Mouse (Mus musculus): ENCODE measurements at regions not wholly inside any gene's neighbourhood (a gene's known extent, or its start where the extent isn't known, plus 50 kb on each side); places are given as distances from the start of the nearest gene placed in this dataset.

DNA sequence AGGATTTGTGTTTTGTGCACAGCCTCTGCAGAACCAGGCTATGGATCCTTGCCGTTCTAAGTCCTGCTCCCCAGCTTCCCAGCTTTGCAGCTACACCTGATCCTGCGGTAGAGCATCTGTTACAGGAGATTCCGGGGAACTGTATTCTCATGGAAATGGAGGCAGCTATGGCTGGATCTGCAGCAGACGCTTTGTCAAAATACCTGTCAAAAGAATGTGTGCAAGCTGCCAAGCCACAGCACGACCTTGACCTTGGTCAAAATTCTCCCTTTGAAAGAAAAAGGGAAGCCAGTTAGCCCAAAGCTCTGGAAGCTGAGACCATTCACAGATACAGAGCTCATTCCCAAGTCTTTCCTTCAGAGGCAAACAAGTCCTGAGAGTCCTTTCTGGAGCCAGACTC lies 255.3 kb downstream of the Med13l start:
- no peak for DNase-seq (ENCODE audit: low spot score)
- Histone ChIP-seq H3K27ac (no peak overlapping the region), H3K4me3 (no peak overlapping the region), H3K27me3 (ENCODE audit: insufficient read depth, poor library complexity, severe bottlenecking) (0 out of 2 replicates have a peak, but pooled peaks cover 4% of the 10 kb centered on the region), H3K4me1 (peaks cover 26% of the 10 kb centered on the region), H3K36me3 (no peaks in the 10 kb centered on the region), H3K9me3 (no peaks in the 10 kb centered on the region)
- 68% methylated on average over 5 of the region's 5 CpGs for WGBS

DNA sequence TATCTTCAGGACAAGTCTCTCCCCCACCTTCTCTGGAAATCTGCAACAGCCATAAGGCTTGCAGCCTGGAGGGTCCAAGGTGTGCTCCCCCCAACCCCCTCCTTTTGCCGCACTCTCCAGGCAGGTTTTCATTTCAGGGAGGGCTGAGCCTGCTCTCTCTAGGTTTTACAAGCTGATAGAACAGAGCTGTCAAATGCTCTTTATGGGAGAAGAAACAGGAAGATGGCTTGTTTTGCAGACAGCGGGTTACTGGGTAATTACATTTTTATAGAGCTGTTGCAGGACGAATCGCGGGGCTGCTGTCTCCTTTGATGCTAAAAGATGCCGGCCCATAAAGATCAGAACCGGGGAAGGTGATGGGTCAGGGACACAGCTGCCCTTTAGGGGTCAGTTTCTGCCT lies 257.8 kb downstream of the Med13l start:
- Histone ChIP-seq H3K27ac (no peak overlapping the region), H3K4me1 (peaks cover 13% of the 10 kb centered on the region), H3K4me3 (no peak overlapping the region), H3K27me3 (ENCODE audit: insufficient read depth, poor library complexity, severe bottlenecking) (peaks cover 6% of the 10 kb centered on the region; the same call in 1 of the 2 replicates), H3K9me3 (peaks cover 6% of the 10 kb centered on the region; the same call in 1 of the 2 replicates), H3K36me3 (no peaks in the 10 kb centered on the region)
- 84% methylated on average over 7 of the region's 7 CpGs for WGBS
- DNase-seq (ENCODE audit: low spot score), result no peak

DNA sequence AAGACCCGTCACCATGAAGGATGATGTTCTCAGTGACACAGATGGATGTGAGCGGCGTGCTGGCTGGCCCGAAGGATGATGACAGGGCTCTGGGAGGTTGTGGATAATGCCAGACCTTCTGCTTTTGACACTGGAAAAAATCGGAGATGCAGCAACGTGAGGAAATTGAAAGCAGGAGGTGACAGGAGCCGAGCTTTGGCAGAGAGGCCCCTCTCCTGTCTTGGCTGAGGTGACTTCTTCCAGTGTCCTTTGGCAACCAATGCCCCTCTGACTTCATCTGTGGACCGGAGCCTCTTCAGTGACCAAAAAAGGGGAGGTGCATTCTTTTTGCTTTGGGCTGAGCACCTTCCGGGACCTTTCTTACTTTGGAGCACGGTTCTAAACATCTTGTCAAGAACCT lies 264.3 kb downstream of the Med13l start:
- H3K27ac ChIP-seq, result no peak overlapping the region
- H3K4me3 ChIP-seq, result no peak overlapping the region
- no peak for DNase-seq (ENCODE audit: low spot score)
- peaks cover 6% of the 10 kb centered on the region; the same call in 1 of the 2 replicates for H3K9me3 ChIP-seq
- H3K4me1 ChIP-seq, result 0 out of 2 replicates have a peak, but pooled peaks cover 3% of the 10 kb centered on the region
- WGBS, result 82% methylated on average over 10 of the region's 10 CpGs
- H3K36me3 ChIP-seq, result no peaks in the 10 kb centered on the region
- H3K27me3 ChIP-seq (ENCODE audit: insufficient read depth, poor library complexity, severe bottlenecking), result peaks cover 6% of the 10 kb centered on the region; the same call in 1 of the 2 replicates

DNA sequence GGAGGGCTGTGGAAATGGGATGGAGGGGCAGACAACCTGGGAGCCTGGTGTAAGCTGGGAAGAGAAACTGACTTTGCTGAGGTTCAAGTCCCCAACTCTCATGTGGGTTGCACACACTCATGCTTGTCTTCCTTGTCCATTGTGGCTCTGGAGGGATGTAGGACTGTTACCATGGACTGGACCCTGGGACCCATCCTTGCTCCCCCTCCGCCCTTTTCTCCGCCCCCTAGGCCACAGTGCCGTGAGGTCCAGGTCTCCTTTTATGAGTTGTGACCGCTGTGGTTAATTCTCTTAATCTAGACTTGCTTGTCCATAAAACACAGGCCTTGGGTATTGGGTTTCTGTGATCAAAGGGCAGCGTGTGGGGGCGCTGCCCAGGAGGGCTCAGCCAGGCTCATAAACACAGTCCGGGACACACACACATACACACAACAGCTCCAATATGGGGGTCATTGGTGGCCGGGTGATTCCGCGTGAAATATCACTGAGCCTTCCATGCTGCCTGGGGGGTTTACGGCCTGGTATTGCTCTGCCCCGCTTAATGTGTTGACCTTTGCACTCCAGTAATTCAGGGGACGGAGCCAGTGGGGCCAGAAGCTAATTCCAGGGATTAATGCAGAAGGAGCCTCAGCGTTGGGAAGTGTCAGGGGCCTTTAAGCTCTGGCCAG lies 268.7 kb downstream of the Med13l start:
- no peak overlapping the region for H3K4me3 ChIP-seq
- H3K4me1 ChIP-seq, result peaks cover 14% of the 10 kb centered on the region
- no peaks in the 10 kb centered on the region for H3K27me3 ChIP-seq (ENCODE audit: insufficient read depth, poor library complexity, severe bottlenecking)
- H3K36me3 ChIP-seq, result no peaks in the 10 kb centered on the region
- no peaks in the 10 kb centered on the region for H3K9me3 ChIP-seq
- 77% methylated on average over 14 of the region's 14 CpGs for WGBS
- no peak for DNase-seq (ENCODE audit: low spot score)
- H3K27ac ChIP-seq, result no peak overlapping the region

DNA sequence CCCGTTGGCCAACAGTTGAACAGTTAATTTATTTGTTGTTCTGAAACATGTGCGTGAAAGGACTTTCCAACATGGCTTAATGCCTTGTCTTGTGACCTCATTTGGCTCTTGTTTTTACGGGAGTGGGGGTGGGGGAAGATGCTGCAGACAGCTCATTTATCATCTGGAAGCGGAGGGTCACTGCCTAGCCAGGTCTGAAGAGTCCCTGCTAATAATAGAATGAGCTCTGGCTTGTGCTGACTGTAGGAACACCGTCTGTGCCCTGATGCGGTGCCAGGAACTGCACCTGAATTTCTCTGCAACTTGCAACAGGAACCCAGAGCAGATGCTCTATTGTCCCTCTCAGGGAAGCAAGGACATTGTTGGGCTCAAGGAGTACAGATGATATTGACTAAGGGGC lies 272.2 kb downstream of the Med13l start:
- Histone ChIP-seq H3K4me3 (no peak overlapping the region), H3K27me3 (ENCODE audit: insufficient read depth, poor library complexity, severe bottlenecking) (no peaks in the 10 kb centered on the region), H3K27ac (no peak overlapping the region), H3K4me1 (peaks cover 26% of the 10 kb centered on the region), H3K36me3 (no peaks in the 10 kb centered on the region), H3K9me3 (no peaks in the 10 kb centered on the region)
- no peak for DNase-seq (ENCODE audit: low spot score)
- WGBS, result 32% methylated on average over 6 of the region's 6 CpGs

DNA sequence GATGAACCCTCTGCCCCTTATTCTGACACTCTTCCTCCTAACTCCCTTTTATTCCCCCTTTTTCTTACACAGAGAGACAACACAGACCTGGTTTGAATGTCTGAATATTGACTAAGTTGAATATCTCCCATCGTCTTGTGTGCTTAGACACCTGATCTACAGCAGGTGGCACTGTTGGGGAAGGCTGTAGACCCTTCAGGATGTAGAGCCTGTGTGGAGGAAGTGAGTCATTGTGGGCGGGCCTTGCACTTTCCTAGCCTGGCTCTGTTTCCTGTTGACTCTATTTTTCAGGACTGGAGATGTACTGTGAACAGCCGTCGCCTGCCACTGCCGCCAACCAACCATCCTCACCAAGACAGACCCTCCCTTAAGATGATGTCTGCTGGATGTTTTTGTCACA lies 273.6 kb downstream of the Med13l start:
- Histone ChIP-seq H3K36me3 (no peaks in the 10 kb centered on the region), H3K27me3 (ENCODE audit: insufficient read depth, poor library complexity, severe bottlenecking) (no peaks in the 10 kb centered on the region)

DNA sequence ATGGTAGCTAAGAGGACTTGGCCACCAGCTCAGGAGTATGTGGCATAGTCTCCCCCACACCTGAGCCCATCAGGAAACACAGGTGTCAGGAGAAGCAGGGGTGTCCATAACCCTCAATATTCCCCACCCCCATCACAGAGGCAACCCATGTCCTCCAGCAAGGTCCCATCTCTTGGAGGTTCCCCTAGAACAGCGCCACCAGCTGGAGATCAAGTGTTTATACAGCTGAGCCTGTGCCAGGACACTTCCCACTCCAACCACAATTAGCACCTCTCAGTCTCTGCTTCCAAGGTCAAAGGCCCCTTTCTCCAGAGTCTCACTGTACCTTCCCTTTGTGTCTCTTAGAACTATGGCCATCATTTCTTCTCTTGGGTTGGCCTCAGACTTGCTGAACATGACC lies 276.5 kb downstream of the Med13l start:
- Histone ChIP-seq H3K9me3 (no peaks in the 10 kb centered on the region), H3K27ac (no peak overlapping the region), H3K4me1 (peaks cover 51% of the 10 kb centered on the region), H3K4me3 (no peak overlapping the region), H3K36me3 (no peaks in the 10 kb centered on the region), H3K27me3 (ENCODE audit: insufficient read depth, poor library complexity, severe bottlenecking) (no peaks in the 10 kb centered on the region)
- 39% methylated on average over 1 of the region's 1 CpGs for WGBS
- DNase-seq (ENCODE audit: low spot score), result no peak

More for the DNA sequence above, 273.6 kb downstream of the Med13l start:
- WGBS, result 83% methylated on average over 5 of the region's 5 CpGs
- DNase-seq (ENCODE audit: low spot score), result no peak
- Histone ChIP-seq H3K4me1 (peaks cover 40% of the 10 kb centered on the region), H3K4me3 (no peak overlapping the region), H3K27ac (no peak overlapping the region), H3K9me3 (no peaks in the 10 kb centered on the region)

DNA sequence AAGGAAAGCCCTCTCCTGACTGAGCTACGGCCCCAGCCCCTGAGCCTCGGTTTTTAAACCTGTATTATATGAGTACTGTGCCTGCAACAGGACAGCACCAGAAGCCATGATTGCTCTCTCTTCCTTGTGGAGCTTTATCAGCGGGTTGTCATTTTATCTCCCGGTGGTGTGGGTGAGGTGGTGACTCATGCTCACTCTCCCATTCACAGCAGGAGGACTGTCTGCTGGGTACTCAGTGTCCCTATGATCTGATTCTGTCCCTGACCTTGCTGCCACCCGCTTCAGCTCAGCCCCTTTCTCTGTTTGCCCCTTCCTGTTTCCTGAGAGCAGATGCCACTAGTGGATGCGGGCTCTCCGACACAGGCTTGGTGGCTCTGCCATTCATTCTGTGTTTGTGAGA lies 277.9 kb downstream of the Med13l start:
- DNase-seq (ENCODE audit: low spot score), result no peak
- no peaks in the 10 kb centered on the region for H3K9me3 ChIP-seq
- no peak overlapping the region for H3K4me3 ChIP-seq
- peaks cover 40% of the 10 kb centered on the region for H3K4me1 ChIP-seq
- 0 out of 2 replicates have a peak, but pooled peaks cover 5% of the 10 kb centered on the region for H3K27me3 ChIP-seq (ENCODE audit: insufficient read depth, poor library complexity, severe bottlenecking)
- WGBS, result 30% methylated on average over 7 of the region's 7 CpGs
- H3K27ac ChIP-seq, result 0 out of 2 replicates have a peak overlapping the region, but pooled peaks have one; percentile 24
- no peaks in the 10 kb centered on the region for H3K36me3 ChIP-seq

DNA sequence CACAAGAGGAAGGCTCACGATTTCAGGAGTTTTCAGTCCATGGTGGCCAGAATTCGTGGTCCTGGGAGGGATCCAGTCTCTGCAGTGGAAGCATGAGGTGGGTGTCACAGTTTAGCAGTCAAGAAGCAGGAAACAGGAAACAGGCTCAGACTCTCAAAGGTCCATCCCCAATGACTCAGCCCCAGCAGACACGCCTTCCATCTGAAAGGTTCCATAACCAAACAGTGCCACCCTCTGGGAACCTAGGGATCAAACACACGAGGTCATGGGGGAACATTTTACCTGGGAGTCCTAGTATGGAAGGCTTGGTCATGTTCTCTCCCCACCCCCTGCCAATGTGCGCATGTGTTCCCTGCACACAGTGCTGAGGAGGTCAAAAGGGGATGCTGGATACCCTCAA lies 279.4 kb downstream of the Med13l start:
- no peaks in the 10 kb centered on the region for H3K36me3 ChIP-seq
- H3K4me1 ChIP-seq, result peaks cover 34% of the 10 kb centered on the region
- 0 out of 2 replicates have a peak, but pooled peaks cover 5% of the 10 kb centered on the region for H3K27me3 ChIP-seq (ENCODE audit: insufficient read depth, poor library complexity, severe bottlenecking)
- H3K9me3 ChIP-seq, result no peaks in the 10 kb centered on the region
- H3K4me3 ChIP-seq, result no peak overlapping the region
- DNase-seq (ENCODE audit: low spot score), result no peak
- no peak overlapping the region; the same call in 1 of the 2 replicates for H3K27ac ChIP-seq
- 60% methylated on average over 5 of the region's 5 CpGs for WGBS

DNA sequence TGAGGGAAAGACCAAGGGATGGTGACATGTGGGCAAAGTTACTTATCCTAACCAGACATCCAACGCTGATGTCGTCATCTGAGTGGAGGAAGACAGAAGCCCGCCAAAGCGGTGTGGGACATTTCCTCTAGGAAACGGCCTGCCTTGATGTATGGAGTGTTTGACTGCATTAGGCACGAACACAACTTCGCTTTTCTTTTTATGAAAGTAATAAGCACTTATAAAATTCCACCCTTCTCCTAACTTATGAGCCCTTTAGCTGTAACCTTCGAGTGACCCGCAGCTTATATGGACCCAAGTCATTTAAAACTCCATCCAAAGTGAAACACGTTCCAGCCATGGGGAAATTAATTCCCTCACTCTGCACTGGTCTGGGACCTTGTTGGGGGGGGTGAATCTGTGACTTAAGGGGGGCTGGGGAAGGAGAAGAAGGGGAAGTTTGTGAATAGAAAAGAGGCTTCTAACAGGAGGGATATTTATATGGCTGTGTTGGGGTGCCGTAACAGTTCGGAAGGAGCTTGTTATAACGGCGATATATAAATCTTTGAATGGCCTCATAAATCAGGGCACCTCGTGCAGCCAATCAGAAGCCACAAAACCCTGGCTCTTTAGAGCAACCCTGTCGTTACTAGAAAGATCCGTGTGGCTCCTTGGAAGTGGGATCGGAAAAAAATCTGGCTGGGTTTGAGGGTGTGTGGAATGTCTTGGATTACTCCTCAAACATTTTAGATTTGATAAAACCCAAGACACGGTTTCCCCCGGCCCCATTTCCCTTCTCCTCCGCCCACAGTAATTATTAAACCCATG lies 280.9 kb downstream of the Med13l start:
- Histone ChIP-seq H3K36me3 (no peaks in the 10 kb centered on the region), H3K9me3 (no peaks in the 10 kb centered on the region), H3K4me1 (peaks cover 26% of the 10 kb centered on the region), H3K4me3 (no peak overlapping the region), H3K27ac (no peak overlapping the region), H3K27me3 (ENCODE audit: insufficient read depth, poor library complexity, severe bottlenecking) (0 out of 2 replicates have a peak, but pooled peaks cover 5% of the 10 kb centered on the region)
- no peak for DNase-seq (ENCODE audit: low spot score)
- WGBS, result 72% methylated on average over 21 of the region's 21 CpGs

DNA sequence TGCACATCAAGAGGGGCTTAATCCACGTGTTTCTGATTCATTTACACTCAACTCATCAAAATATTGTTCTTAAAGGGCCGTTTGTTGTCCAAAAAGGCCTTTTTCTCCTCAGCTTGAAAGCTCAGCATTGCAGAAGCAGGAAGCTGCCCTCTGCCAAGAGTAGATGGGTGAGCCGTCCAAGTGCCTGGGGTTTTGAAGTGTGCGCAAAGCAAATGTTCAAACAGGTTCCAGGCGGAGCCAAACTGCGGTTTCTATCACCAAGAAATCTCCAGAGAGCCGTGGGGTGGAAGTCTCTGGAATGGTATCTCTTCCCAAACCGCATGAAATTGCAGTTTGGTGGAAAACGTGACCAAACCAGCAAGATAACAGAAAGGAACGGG lies 281.5 kb downstream of the Med13l start:
- Histone ChIP-seq H3K36me3 (no peaks in the 10 kb centered on the region), H3K4me3 (no peak overlapping the region), H3K27ac (no peak overlapping the region), H3K4me1 (peaks cover 26% of the 10 kb centered on the region), H3K27me3 (ENCODE audit: insufficient read depth, poor library complexity, severe bottlenecking) (0 out of 2 replicates have a peak, but pooled peaks cover 5% of the 10 kb centered on the region), H3K9me3 (no peaks in the 10 kb centered on the region)
- no peak for DNase-seq (ENCODE audit: low spot score)
- 47% methylated on average over 10 of the region's 10 CpGs for WGBS

DNA sequence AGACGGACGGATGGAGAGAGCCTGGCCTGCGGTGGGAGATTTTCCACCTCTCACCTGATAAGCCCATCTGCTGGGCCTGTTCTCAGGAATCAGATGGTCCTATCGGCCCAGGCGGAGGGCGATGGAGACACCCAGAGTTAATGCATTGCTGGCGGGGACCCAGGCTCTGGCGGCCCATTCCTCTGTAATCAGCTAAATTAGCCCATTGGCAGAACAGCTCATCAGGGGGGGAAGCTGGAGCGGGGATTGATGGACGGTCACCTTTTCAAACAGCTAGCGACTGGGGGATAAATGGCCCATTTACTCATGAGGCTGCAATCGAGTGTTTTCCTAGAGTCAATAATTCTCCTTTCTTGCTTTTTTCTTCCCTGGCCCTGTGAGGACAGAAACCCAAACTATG lies 296.5 kb downstream of the Med13l start:
- Histone ChIP-seq H3K4me3 (no peak overlapping the region), H3K27ac (no peak overlapping the region), H3K27me3 (ENCODE audit: insufficient read depth, poor library complexity, severe bottlenecking) (peaks cover 6% of the 10 kb centered on the region; the same call in 1 of the 2 replicates), H3K4me1 (peaks cover 21% of the 10 kb centered on the region), H3K9me3 (no peaks in the 10 kb centered on the region), H3K36me3 (no peaks in the 10 kb centered on the region)
- DNase-seq (ENCODE audit: low spot score), result no peak
- 23% methylated on average over 12 of the region's 12 CpGs for WGBS

DNA sequence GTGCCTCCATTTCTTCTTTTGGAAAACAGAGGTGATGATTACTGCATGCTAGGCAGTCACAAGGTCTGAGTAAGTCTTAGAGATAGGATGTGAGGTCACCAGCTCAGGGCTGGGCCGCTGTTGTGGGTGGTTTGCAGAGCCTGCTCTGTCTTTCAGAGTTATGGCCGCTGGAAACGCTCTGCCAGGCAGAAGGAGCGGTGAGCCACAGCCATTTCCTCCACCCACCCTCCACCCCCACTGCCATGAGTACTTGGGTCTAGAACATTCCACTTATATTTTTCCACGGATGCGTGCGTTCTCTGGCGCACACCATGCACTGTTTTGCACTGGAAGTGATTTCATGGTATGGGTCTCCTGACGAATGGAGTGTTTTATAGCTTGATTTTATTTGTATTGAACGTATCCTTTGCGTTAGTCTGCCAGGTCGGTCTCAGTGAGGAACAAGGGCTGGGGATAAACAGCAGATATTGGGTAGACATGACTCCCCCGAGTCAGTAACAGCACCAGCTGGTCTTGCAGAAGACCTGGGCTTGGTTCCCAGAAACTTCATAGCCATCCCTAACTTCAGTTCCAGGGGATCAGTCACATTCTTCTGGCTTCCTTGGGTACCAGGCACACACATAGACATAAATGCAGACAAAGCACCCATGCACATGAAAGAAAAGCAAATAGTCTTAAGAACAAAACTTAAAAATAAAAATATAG lies 300.8 kb downstream of the Med13l start:
- Histone ChIP-seq H3K4me3 (no peak overlapping the region), H3K27me3 (ENCODE audit: insufficient read depth, poor library complexity, severe bottlenecking) (peaks cover 6% of the 10 kb centered on the region; the same call in 1 of the 2 replicates), H3K9me3 (no peaks in the 10 kb centered on the region; the same call in 1 of the 2 replicates), H3K27ac (no peak overlapping the region), H3K36me3 (no peaks in the 10 kb centered on the region), H3K4me1 (peaks cover 9% of the 10 kb centered on the region)
- no peak for DNase-seq (ENCODE audit: low spot score)
- WGBS, result 85% methylated on average over 13 of the region's 13 CpGs

Measured in heart, embryonic 10.5 days (tissue).